Mouse (Mus musculus) embryonic facial prominence, embryonic 15.5 days (tissue): ENCODE results near the gene Cp. TPM values are rescaled to one million over a fixed set of nuclear protein-coding genes. Genes with fewer than 3 reads are reported as not detected.

Source experiments
- polyA plus RNA-seq: library from polyadenylated mRNA; unstranded; fragments of >200 nt; fragmentation: Nextera tagmentation; extraction: Ambion mirVana; gene quantifications from 2 replicates; pipeline ENCODE4 v1.2.1, GENCODE M21; 2015

Cp gene
- polyA plus RNA-seq, 1 experiment from 2014 or later, result 4.7 TPM

Other genes starting within 250 kb of the Cp start
- gene Hps3, start 78.3 kb downstream of the Cp start, polyA plus RNA-seq, result 8.2 and 8.9 TPM in 2 replicates
- 15.4 and 16.3 TPM in 2 replicates for gene Hltf, start 100.8 kb downstream of the Cp start, polyA plus RNA-seq
- 39.1 and 41.8 TPM in 2 replicates for gene Gyg, start 198.3 kb downstream of the Cp start, polyA plus RNA-seq